Mouse (Mus musculus) WW6 (cell line): ENCODE measurements around the gene Il18r1.
A peak's percentile ranks its signal among the peaks of the same experiment; 100 is the strongest.

Experiments used
- DNase-seq: peaks from one replicate; pipeline ENCODE4 v3.0.0-alpha.2; 2013; ENCODE audit warnings: low read depth, low spot score

Il18r1 gene

DNA sequence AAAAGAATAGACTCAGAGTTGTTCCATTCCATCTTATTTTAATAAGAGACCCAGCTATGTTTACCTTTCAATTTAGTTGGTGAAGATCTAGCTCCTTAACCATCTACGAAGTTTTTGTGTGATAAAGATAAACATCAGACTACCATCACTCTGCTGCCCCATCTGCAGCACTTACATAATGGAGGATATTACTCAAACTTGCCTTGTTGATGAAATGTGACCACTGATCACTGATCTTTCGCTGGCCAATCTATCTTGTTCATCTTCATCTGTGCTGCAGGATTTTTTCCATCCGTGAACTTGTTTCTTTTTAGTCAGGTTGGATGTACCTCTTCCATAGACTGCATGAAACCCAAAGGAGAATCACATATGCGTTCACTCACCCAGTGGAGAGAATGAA is 29.2 kb downstream of the Il18r1 start:
- DNase-seq, result no peak

- DNase-seq, result no peak
Measured at GRCm38 (mm10) chr1:40499708-40500107, 34.4 kb downstream of the Il18r1 start.

DNA sequence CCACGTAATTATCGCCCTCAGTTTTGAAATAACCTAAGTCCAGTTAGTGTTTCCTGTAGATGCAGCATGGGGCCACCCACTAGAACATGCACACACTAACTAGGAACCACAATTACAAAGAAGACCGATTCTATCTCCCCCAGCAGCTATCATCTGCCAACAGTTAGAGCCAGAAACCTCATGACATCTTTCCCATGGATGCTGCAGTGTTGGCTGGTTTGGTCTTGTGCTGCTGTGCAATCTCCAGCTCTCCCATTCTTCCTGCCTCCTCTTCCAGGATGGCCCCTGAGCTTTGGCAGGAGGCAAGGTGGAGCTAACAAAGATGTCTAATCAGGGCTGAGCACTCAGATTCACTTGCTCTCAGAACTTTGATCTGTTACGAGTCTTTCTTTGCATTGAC is 35.8 kb downstream of the Il18r1 start:
- DNase-seq, result no peak

DNA sequence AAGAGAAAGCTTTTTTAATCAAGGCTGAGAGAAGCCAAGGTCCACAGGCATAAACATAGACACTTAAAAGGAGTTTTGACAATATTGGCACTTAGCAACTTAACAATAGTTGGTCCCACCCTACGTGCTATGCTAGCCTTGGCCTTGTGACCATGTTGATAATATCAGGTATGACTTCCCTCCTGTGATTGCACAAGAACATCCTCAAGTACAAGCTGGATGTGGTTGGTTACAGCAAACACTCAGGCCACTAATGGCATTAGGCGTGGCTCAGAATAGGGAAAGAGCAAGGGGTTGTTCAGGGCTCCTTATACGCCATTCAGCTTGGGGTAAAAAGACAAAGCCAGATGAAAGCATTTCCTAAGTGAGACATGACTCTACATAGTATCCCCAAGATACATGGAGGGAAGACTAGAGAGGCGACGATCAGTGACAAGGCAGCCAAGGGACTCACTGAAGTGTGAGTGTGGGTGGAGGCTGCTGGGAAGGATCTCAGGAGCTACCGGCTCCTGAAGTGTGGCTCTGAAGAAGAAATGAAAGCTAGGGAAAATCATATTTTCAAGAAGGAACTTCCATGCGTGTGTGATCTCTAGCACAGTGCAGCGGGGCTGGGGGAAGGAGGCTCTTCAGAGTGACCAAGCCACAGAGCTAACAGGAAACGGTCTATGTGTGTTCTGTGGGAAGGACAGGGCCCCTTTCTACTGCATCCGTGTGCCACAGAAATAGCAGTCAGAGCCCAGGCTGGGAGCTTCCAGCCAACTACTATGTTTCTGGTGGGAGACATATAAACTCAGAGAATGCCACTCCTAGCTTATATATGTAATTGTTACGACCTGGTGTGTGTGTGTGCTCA is 36.4 kb downstream of the Il18r1 start:
- no peak for DNase-seq

DNA sequence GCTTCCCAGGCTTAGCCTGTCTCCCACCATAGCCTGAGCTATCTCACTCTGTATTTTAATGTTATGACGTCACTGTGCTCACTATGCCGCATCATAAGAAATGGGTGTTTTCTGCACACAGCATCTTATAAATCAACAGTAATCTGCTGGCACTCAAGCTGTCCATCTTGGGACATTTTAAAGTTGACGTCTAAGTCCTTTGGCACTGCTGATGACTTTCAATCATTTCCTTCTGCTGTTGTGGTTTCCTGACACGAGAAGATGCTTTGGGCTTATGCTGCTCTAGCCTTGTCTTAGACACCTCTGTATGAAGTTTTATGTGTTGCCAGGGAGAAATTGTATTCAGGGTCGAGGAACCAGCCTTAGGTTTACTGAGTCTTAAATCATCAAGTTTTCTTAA is 39.2 kb downstream of the Il18r1 start:
- no peak for DNase-seq

DNA sequence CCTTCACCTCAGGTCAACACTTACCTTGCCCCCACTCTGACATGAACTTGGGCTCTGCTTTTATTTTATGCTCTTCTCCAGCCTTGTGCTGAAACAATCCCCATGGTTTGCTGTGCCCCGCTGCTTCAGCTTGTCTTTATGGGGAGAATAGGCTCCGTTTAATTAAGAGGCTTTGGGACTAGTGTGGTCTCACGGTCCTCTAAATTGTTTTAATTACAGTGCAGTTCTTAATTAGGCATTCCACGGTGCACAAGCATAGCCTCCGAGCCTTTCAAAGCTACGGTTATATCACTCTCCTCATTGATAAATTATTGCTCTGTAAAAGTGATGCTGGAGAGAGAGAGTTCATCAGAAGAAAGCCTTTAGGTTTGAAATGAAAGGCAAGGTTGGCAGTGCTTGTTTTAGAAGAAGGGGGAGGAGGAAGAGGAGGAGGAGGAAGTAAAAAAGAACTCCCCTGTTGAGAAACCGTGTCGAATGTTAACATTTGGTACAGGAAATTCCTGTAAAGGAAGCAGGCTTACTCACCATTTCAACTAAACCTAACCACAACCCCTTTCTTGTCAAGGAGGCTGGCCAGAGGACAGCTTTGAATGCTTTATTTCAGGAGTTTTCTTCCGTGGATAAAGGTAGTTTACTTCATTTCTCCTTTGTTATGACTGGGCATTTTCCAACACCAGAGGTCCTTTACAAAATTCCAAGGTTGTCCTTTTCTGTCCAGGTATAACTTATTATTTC is 49.7 kb downstream of the Il18r1 start, which contains the start of gene Il18rap:
TSS of gene Il18rap (plus strand) at position 512 of the 735 bp plus-strand sequence.
- no peak for DNase-seq

DNA sequence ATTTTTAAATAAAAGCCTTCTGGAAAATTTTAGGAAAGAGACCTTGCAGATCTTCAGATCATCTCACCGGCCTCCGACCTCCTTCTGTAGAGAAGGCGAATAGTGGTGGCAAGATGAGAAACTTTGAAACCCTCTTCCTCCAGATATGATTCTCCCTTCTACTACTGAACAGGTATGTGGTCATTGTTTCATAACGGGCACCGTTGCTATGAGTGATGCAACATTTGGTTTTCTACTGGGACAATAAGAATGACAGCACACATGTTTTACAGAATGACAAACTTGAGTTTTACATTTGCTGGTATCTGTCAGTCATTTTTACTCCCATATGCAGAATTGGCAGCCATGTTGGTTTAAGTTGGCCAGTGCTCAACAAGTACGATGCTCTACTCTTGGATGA is 51.0 kb downstream of the Il18r1 start:
- DNase-seq, result no peak

GRCm38 (mm10) chr1:40522918-40523317 is 57.6 kb downstream of the Il18r1 start:
- DNase-seq, result no peak

DNA sequence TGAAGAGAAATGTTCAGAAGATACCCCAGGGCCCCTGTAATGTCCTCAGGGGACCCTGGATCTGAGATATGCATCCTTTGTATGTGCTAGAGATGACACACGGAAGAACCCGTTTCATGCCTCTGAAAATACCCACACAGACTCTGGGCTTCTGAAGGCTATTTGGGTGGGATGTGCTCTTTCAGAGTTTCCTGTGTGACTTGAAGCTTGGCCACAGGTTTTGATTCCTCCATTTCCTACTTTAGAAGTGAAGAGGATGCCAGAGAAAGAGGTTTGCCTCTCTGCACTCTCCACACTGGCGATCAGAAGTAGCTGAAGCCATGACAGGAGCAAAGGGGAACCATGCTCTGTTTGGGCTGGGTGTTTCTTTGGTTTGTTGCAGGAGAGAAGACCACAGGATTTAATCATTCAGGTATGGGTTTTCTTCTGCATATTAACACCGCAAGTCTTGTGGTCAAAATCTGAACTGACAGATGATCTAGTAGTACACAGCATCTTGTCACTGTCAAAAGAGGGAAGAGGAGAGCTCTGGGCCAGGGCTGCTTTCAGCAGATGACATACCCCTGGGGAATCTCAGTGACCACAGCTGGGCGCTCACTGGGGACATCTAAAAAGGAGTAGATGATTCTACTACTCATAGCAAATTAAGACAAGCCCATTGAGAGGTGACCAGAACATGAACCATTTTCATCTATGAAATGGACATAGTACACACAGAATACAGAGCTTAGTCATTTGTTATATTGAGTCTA is 58.8 kb downstream of the Il18r1 start:
- DNase-seq, result no peak

DNA sequence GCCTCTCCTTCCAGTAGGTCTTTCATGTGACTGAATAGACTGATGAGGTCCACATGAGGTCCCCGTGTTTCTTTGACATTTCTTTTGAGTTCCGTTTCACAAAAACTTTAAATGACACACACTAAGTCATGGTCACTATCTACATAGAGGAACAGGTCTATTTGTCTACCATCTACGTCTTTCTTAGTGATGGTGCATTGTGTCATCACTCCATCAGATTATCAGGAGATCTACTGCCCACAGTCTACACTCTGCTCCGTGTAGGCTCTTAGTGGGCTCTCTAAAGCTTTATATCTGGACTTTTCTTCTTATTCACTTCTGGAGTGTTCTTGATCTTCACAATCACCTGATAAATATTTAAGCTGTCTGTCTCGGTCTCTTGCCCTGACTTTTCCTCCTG is 63.9 kb downstream of the Il18r1 start:
- DNase-seq, result no peak

DNA sequence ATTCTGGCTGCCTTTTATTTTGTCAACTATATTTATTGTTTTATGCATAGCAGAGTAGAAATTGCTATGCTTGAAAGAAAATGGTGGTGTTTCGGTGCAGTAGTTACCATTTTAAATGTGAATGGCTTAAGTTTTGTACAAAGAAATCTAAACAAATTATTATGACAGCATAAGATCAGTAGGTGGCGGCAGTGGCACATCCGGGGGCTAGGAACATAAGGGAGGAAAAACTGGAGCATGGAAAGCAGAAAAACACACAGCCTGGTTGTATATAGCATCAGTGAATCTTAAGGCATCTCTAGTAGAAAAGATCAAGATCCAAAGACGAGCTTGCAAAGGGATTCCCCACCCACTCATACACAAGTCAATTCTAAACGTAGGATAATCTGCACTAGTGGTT is 72.2 kb downstream of the Il18r1 start:
- DNase-seq, result no peak

- DNase-seq, result peak; percentile 5
Measured at GRCm38 (mm10) chr1:40544650-40545049, 79.3 kb downstream of the Il18r1 start.

DNA sequence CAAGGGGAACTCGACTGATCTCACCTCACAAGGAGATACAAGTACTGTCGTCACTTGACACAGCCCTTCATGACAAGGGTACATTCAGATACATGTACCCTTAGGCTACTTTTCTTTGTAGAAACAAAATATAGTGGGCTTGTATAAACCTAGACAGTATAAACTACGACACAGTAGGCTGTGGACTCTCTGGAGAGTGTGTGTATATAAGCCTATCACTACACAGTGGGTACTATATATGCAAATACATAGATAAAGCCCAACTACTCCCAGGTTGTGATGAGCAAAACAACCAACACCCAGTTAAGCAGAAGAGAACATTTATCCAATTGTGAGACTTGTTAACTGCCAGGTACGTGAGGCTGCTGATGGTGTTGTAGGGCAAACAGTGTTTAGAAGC is 81.3 kb downstream of the Il18r1 start:
- DNase-seq, result no peak

- DNase-seq, result no peak
Measured at GRCm38 (mm10) chr1:40547064-40547572, 81.8 kb downstream of the Il18r1 start.

- DNase-seq, result no peak
Measured at GRCm38 (mm10) chr1:40547762-40548161, 82.4 kb downstream of the Il18r1 start.
